Mouse (Mus musculus) embryonic facial prominence, embryonic 15.5 days (tissue): ENCODE measurements around the gene Alkbh3. TPM values are rescaled to one million over a fixed set of nuclear protein-coding genes. Genes with fewer than 3 reads are reported as not detected.

Experiments
- ATAC-seq: fragments of 200-750 bp; cut with Nextera tagmentation; 2 replicates; pipeline ENCODE4 v1.8.0; 2017; ENCODE audit warnings: low read depth, moderate TSS enrichment; ENCODE audit not compliant: insufficient number of reproducible peaks, low FRiP score, low TSS enrichment
- H3K27ac ChIP-seq: fragments of 300-500 bp; sonication (generic); replicated peaks from 2 replicates; pipeline ENCODE4 v1.5.1; 2015; ENCODE audit warnings: mild to moderate bottlenecking, inconsistent platforms
- H3K27me3 ChIP-seq: fragments of 300-500 bp; sonication (generic); 2 replicates; pipeline ENCODE4 v1.6.1; 2015; ENCODE audit warnings: inconsistent platforms
- H3K36me3 ChIP-seq: fragments of 300-500 bp; sonication (generic); 2 replicates; pipeline ENCODE4 v1.6.1; 2015; ENCODE audit warnings: mild to moderate bottlenecking, inconsistent platforms
- H3K4me1 ChIP-seq: fragments of 300-500 bp; sonication (generic); 2 replicates; pipeline ENCODE4 v1.6.1; 2015; ENCODE audit warnings: inconsistent platforms
- H3K4me2 ChIP-seq: fragments of 300-500 bp; sonication (generic); replicated peaks from 2 replicates; pipeline ENCODE4 v1.6.1; 2015; ENCODE audit warnings: mild to moderate bottlenecking, inconsistent platforms
- H3K4me3 ChIP-seq: fragments of 300-500 bp; sonication (generic); replicated peaks from 2 replicates; pipeline ENCODE4 v1.5.1; 2015; ENCODE audit warnings: mild to moderate bottlenecking, inconsistent platforms
- H3K9ac ChIP-seq: fragments of 300-500 bp; sonication (generic); 2 replicates; pipeline ENCODE4 v1.6.1; 2015; ENCODE audit warnings: inconsistent platforms
- H3K9me3 ChIP-seq: fragments of 300-500 bp; sonication (generic); replicated peaks from 2 replicates; pipeline ENCODE4 v1.6.1; 2016; ENCODE audit warnings: inconsistent platforms
- WGBS: fragments of 180-500 bp; shearing (Covaris S2); methylation state at CpG from one replicate; pipeline ENCODE4 v1.1.7; 2015; 5-methylcytosine and 5-hydroxymethylcytosine counted together
- polyA plus RNA-seq: library from polyadenylated mRNA; unstranded; fragments of >200 nt; fragmentation: Nextera tagmentation; extraction: Ambion mirVana; gene quantifications from 2 replicates; pipeline ENCODE4 v1.2.1, GENCODE M21; 2015

Gene Alkbh3
- polyA plus RNA-seq, 1 experiment from 2014 or later: 69.1 TPM

GRCm38 (mm10) chr2:93992259-93992658 is 18.3 kb downstream of the Alkbh3 start:
- Histone ChIP-seq H3K9ac (no peak overlapping the region), H3K4me3 (no peak overlapping the region), H3K4me2 (no peak overlapping the region), H3K9me3 (no peaks in the 10 kb centered on the region), H3K27ac (no peak overlapping the region), H3K36me3 (peaks cover 92% of the 10 kb centered on the region), H3K4me1 (no peaks in the 10 kb centered on the region), H3K27me3 (no peaks in the 10 kb centered on the region)
- no peak for ATAC-seq
- WGBS: 33% methylated on average over 5 of the region's 5 CpGs

GRCm38 (mm10) chr2:93991336-93991735 is 19.3 kb downstream of the Alkbh3 start:
- no peaks in the 10 kb centered on the region for H3K4me1 ChIP-seq
- H3K4me3 ChIP-seq: no peak overlapping the region
- WGBS: 73% methylated on average over 3 of the region's 3 CpGs
- no peak overlapping the region for H3K27ac ChIP-seq
- H3K36me3 ChIP-seq: peaks cover 94% of the 10 kb centered on the region
- no peak for ATAC-seq
- no peaks in the 10 kb centered on the region for H3K27me3 ChIP-seq
- no peak overlapping the region for H3K9ac ChIP-seq
- H3K4me2 ChIP-seq: no peak overlapping the region
- H3K9me3 ChIP-seq: no peaks in the 10 kb centered on the region

- Histone ChIP-seq H3K9ac (no peak overlapping the region), H3K4me3 (no peak overlapping the region), H3K4me1 (no peaks in the 10 kb centered on the region), H3K36me3 (peaks cover 74% of the 10 kb centered on the region), H3K27me3 (no peaks in the 10 kb centered on the region), H3K9me3 (no peaks in the 10 kb centered on the region), H3K27ac (no peak overlapping the region), H3K4me2 (no peak overlapping the region)
- 81% methylated on average over 2 of the region's 2 CpGs for WGBS
- ATAC-seq: no peak
Measured at GRCm38 (mm10) chr2:93988440-93988839, 22.2 kb downstream of the Alkbh3 start.

GRCm38 (mm10) chr2:93982457-93983235 is 28.0 kb downstream of the Alkbh3 start:
- H3K9me3 ChIP-seq: no peaks in the 10 kb centered on the region

GRCm38 (mm10) chr2:93979249-93980120 is 31.1 kb downstream of the Alkbh3 start:
- WGBS: 82% methylated on average over 7 of the region's 7 CpGs
- no peak overlapping the region for H3K27ac ChIP-seq
- peaks cover 42% of the 10 kb centered on the region for H3K36me3 ChIP-seq

More at GRCm38 (mm10) chr2:93982457-93983235, 28.0 kb downstream of the Alkbh3 start:
- Histone ChIP-seq H3K27me3 (no peaks in the 10 kb centered on the region), H3K36me3 (peaks cover 59% of the 10 kb centered on the region), H3K4me1 (no peaks in the 10 kb centered on the region), H3K4me2 (no peak overlapping the region), H3K4me3 (no peak overlapping the region), H3K9ac (no peak overlapping the region), H3K27ac (no peak overlapping the region)
- WGBS: 77% methylated on average over 4 of the region's 4 CpGs
- ATAC-seq: no peak; the same call in 1 of the 2 replicates

GRCm38 (mm10) chr2:93976436-93977252 is 34.0 kb downstream of the Alkbh3 start:
- H3K4me3 ChIP-seq: peak overlapping the region; percentile 47
- peak overlapping the region; percentile 90 for H3K4me2 ChIP-seq
- H3K9ac ChIP-seq: peak overlapping the region; percentile 35; the same call in 1 of the 2 replicates
- H3K27me3 ChIP-seq: no peaks in the 10 kb centered on the region
- WGBS: 2% methylated on average over 37 of the region's 37 CpGs
- H3K9me3 ChIP-seq: no peaks in the 10 kb centered on the region
- peak overlapping the region; percentile 28; the same call in 1 of the 2 replicates for H3K27ac ChIP-seq
- H3K4me1 ChIP-seq: peaks cover 20% of the 10 kb centered on the region
- peaks cover 20% of the 10 kb centered on the region for H3K36me3 ChIP-seq
- ATAC-seq: peak; percentile 64

More at GRCm38 (mm10) chr2:93979249-93980120, 31.1 kb downstream of the Alkbh3 start:
- no peaks in the 10 kb centered on the region for H3K27me3 ChIP-seq
- no peak overlapping the region for H3K4me3 ChIP-seq
- no peak for ATAC-seq
- no peak overlapping the region for H3K4me2 ChIP-seq
- no peak overlapping the region for H3K9ac ChIP-seq
- H3K4me1 ChIP-seq: peaks cover 20% of the 10 kb centered on the region
- no peaks in the 10 kb centered on the region for H3K9me3 ChIP-seq

- H3K36me3 ChIP-seq: peaks cover 12% of the 10 kb centered on the region
- no peaks in the 10 kb centered on the region for H3K27me3 ChIP-seq
- H3K9me3 ChIP-seq: no peaks in the 10 kb centered on the region
- ATAC-seq: peak; percentile 17; the same call in 1 of the 2 replicates
- peaks cover 20% of the 10 kb centered on the region for H3K4me1 ChIP-seq
- H3K27ac ChIP-seq: 0 out of 2 replicates have a peak overlapping the region, but pooled peaks have one; percentile 28
- peak overlapping the region; percentile 47 for H3K4me3 ChIP-seq
- 19% methylated on average over 21 of the region's 21 CpGs for WGBS
- peak overlapping the region; percentile 90 for H3K4me2 ChIP-seq
- H3K9ac ChIP-seq: peak overlapping the region; percentile 35; the same call in 1 of the 2 replicates
Measured at GRCm38 (mm10) chr2:93975526-93976435, 34.8 kb downstream of the Alkbh3 start.

GRCm38 (mm10) chr2:93975041-93975440 is 35.6 kb downstream of the Alkbh3 start:
- Histone ChIP-seq H3K9ac (no peak overlapping the region), H3K27me3 (no peaks in the 10 kb centered on the region), H3K9me3 (no peaks in the 10 kb centered on the region), H3K4me2 (no peak overlapping the region), H3K4me1 (peaks cover 20% of the 10 kb centered on the region), H3K4me3 (no peak overlapping the region), H3K27ac (no peak overlapping the region), H3K36me3 (peaks cover 4% of the 10 kb centered on the region; the same call in 1 of the 2 replicates)
- no peak for ATAC-seq
- 41% methylated on average over 7 of the region's 7 CpGs for WGBS

- H3K9me3 ChIP-seq: no peaks in the 10 kb centered on the region
Measured at GRCm38 (mm10) chr2:93971647-93972046, 39.0 kb downstream of the Alkbh3 start.

More at GRCm38 (mm10) chr2:93971647-93972046, 39.0 kb downstream of the Alkbh3 start:
- no peaks in the 10 kb centered on the region for H3K27me3 ChIP-seq
- no peak for ATAC-seq
- peaks cover 14% of the 10 kb centered on the region for H3K4me1 ChIP-seq
- no peak overlapping the region for H3K4me3 ChIP-seq
- H3K36me3 ChIP-seq: no peaks in the 10 kb centered on the region
- no peak overlapping the region for H3K9ac ChIP-seq
- no peak overlapping the region for H3K4me2 ChIP-seq
- H3K27ac ChIP-seq: no peak overlapping the region
- 69% methylated on average over 3 of the region's 3 CpGs for WGBS
